Mouse (Mus musculus): ENCODE data around the gene Taar4.

The Taar4 gene

GRCm38 (mm10) chr10:23960444-23960915 lies at the start of gene Taar4:
Gene Taar4 (plus strand): TSS chr10:23960494.
- no peak for DNase-seq (ENCODE audit: low read depth)

- DNase-seq (ENCODE audit: low read depth), result no peak
These were observed 40.2 kb upstream of the Taar4 start, which contains the start of gene Taar1 for GRCm38 (mm10) chr10:23920056-23920455. Gene Taar1 (plus strand): TSS chr10:23920356.

GRCm38 (mm10) chr10:23922468-23922867 lies 37.8 kb upstream of the Taar4 start:
- DNase-seq (ENCODE audit: low read depth), result no peak

DNA sequence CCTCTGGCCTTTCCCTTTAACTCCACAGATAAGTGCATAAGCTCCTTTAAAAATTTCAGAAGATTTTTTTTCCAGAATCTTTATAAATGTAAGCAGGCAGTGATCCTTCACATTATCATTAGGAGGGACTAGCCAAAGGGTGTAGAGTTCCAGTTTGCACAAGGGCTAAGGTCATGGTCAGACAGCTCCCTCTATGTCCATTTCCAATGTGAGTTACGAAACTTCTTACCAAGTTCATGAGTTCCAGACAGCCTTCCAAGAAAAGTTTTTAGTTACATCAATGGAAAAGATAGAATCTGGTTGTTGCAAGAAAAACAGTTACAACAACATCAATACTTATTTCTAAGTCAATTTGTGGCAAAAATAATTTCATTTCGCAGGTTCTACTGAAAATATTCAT lies 36.4 kb upstream of the Taar4 start:
- DNase-seq (ENCODE audit: low read depth), result no peak

DNA sequence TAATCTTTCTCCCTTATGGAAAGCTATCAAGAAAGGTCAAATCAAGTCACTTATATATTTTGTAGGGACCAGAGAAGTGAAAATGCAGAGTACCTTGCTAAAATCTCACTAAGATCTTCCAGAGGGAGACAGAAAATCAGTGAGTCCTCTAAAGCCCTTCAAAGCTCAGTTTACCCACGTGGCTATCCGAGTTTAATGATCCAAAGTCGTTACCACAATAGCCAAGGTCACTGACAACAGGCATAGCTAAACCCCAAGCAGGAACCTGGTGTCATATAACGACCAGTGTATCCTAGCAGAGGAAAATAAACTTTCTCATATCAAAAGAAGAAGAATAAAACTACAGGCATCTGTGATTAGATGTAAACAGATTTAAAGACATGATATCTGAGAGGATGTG lies 22.7 kb upstream of the Taar4 start:
- DNase-seq (ENCODE audit: low read depth), result no peak

DNA sequence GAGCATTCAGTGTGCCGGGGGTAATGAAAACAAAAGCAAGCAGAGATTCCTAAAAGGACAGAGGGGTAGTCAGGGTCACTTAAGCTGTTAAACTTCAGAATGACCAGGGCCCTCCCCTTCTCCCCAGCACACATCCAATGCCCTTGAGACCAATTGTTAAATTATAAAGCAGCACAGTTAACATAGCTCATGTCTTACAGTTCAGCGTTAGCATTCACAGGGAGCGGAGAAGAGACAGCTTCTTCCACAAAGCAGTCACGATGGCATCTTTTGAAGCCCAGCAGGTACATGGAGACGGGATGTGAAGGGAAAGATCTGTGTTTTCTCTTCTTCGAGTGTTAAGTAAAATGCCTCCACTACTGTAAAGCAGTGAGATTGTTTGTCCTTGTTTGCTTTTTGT lies 22.0 kb upstream of the Taar4 start, which contains the start of gene Taar2:
Gene Taar2 (plus strand): TSS at position 261 of the 400 bp plus-strand sequence.
- no peak for DNase-seq (ENCODE audit: low read depth)

DNA sequence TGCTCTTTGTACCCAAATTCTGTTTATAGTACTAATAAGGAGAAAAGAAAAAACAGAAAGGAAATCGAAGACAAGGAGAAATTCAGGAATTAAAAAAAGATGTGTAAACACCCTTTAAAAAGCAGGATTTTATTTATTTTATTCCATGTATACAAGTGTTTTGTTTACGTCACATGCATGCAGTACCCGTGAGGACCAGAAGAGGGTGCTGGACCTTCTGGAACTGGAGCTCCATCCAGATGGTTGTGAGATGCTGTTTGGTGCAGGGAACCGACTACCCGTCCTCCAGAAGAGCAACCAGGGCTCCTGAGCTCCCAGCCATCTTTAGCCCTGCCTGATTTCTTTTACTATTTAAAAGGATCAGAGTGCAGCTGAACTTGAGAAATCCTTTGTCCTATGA lies 17.8 kb upstream of the Taar4 start:
- no peak for DNase-seq (ENCODE audit: low read depth)

- DNase-seq (ENCODE audit: low read depth), result no peak
These were observed 12.3 kb upstream of the Taar4 start for GRCm38 (mm10) chr10:23948026-23948425.

DNA sequence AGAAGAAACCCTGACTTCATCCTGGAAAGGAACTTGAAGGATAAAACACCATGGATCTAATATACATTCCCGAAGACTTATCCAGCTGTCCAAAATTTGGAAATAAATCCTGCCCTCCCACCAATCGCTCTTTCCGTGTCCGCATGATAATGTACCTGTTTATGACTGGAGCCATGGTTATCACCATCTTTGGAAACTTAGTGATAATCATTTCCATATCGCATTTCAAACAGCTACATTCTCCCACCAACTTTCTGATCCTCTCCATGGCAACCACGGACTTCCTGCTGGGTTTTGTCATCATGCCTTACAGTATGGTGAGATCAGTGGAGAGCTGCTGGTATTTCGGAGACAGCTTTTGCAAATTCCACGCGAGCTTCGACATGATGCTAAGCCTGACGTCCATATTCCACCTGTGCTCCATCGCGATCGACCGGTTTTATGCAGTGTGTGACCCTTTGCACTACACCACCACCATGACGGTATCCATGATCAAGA lies 10.7 kb upstream of the Taar4 start, which contains the start of gene Taar3:
Gene Taar3 (plus strand): TSS at position 51 of the 498 bp plus-strand sequence.
- no peak for DNase-seq (ENCODE audit: low read depth)

DNA sequence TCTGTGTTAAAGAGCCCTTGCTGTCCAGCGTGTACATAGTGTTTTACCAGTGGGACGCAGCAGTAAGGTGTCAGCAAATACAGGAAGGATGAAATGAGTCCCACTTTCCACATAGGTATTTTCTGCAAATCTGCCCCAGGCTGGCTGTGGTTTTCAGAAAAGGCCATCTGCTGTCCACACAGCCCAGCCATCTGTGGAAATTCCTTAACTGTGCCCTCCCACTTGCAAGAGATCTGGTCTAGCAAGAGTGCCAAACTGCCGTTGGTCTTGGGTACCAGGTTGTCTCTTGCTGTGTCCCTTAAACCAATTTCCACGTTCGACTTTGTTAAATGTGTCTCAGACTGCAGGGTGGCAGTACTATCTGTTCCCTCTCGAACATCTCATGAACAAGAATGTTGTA lies 8.6 kb upstream of the Taar4 start:
- DNase-seq (ENCODE audit: low read depth), result no peak

GRCm38 (mm10) chr10:23959071-23959470 lies 1.2 kb upstream of the Taar4 start:
- no peak for DNase-seq (ENCODE audit: low read depth)

DNA sequence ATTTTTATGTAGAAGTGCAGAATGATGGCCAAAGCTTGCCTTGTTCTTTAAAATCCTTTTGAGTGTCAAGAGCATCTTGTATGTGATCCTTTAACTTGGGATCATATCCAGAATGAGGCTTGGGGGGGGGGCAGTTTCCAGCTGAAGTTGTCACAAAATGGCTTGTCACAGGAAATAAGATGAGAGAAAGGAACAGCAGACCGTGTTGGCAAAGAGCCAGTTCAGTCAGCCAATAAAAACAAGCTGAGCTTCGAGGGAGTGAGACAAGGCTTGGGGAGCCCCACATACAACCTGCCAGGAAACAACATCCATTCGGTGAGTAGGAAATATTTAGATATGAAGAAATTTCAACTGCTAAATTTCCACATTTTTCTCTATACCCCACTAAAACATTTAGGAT lies 3.1 kb downstream of the Taar4 start:
- no peak for DNase-seq (ENCODE audit: low read depth)

DNA sequence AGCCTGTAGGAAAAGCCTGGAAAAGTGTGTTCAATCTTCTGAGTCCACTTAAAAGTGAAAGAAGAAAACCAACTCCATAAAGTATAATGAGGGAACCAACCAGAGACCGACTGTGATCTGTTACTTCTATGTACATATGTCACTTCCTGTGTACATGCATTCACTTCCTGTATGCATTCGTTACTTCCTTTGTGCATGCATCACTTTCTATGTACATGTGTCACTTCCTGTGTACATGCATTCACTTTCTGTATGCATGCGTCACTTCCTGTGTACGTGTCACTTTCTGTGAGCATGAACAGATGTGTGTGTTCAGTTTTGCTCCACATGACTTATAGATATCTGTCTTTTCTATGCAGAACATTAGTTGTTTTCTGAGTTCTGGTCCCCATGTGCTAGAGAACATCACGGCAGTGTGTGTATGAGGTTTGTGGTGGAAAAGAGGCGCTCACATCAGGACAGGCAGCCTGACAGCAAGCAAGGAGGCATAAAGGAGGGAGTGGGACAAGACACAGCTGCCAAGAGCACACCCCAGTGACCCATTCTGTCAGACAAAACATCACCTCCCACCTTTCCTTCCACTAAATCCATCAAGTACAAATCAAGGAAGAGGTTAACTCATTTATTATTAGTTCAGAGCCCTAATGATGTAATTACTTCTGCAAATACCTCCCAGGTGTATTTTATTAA lies 4.8 kb downstream of the Taar4 start:
- DNase-seq (ENCODE audit: low read depth), result no peak

GRCm38 (mm10) chr10:23970656-23971165 lies 10.4 kb downstream of the Taar4 start, which contains the start of gene Taar5:
Gene Taar5 (plus strand): TSS chr10:23970706.
- DNase-seq (ENCODE audit: low read depth), result no peak

GRCm38 (mm10) chr10:23971256-23971655 lies 11.0 kb downstream of the Taar4 start:
- no peak for DNase-seq (ENCODE audit: low read depth)

DNA sequence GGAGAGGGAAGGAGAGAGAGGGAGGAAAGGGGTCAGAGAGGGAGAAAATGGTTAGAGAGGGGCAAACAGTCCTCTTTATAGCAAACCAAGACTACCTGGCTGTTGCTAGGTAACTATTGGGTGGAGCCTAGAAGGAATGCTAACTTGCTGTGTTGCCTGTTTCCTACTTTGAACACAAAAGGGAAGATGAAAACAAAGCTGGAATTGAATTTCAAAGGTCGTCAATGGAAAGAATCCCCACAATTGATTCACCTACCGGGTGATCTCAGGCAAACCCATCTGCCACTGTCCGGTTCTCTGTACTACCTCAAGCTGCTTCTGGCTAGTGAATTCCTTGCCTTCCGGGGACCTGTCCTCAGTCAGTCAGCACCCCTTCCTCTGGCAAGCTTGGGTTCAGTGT lies 17.7 kb downstream of the Taar4 start:
- no peak for DNase-seq (ENCODE audit: low read depth)

GRCm38 (mm10) chr10:23978901-23979705 lies 18.8 kb downstream of the Taar4 start:
- DNase-seq (ENCODE audit: low read depth), result peak; percentile 22

DNA sequence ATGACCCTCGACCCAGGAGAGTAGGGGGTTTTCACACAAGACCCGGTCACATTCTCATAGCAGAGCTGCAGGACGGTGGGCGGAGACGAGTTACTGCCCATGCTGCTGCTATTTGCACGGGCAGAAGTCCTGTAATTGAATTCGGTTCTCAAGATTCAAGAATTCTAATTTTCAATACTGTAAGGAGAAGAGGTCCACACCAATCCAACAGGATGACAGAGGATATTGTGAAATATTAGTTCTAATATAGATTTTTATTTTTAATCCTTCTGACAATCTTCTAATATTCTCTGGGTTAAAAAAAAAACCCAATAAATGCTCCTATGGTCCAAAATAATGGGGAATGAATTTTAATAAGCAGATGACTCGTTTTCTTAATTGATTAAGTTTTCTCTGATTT lies 25.3 kb downstream of the Taar4 start, which contains the start of gene Taar6:
Gene Taar6 (minus strand): TSS at position 101 of the 400 bp plus-strand sequence.
- DNase-seq (ENCODE audit: low read depth), result no peak

DNA sequence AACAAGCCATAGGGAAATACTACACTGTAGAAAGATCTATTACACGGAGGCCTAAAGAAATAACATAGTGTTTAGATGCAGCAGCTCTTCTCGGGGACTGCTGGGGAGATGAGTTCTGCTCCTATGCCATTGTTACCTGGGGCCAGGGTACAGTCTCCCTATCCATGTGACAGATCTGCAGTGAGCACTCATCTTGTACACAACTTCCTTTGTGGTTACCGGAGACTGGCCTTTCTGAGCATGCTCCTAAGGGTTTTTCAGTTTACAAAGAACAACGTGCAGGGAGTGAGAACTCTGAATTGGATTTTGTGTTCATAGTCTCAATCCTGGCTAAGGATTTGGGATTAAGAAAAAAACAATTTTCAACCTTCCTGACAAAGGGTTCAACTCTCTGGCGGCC lies 26.1 kb downstream of the Taar4 start:
- no peak for DNase-seq (ENCODE audit: low read depth)

- DNase-seq (ENCODE audit: low read depth), result no peak
These were observed 33.1 kb downstream of the Taar4 start, which contains the start of gene Taar7a for GRCm38 (mm10) chr10:23993381-23993780. Gene Taar7a (minus strand): TSS chr10:23993481.

GRCm38 (mm10) chr10:23999639-24000038 lies 39.3 kb downstream of the Taar4 start, which contains the start of gene Taar7b:
Gene Taar7b (plus strand): TSS chr10:23999939.
- DNase-seq (ENCODE audit: low read depth), result no peak

DNA sequence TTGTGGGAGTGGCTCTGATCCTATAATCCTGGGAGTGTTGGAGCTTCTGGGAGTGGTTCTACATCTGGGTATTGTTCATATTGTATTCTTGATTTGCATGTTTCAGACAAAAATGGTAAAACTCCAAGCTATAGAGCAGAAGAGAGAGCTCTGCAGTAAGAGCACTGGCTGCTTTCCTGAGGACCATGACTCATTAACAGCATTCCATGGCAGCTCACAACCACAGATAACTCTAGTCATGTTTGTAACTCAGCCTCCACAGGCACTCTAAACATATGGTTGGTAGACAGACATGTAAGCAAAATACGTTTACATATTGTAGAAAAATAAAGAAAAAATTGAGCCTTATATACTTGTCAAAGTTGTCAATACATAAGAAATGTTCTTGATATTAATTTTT lies 46.1 kb downstream of the Taar4 start:
- no peak for DNase-seq (ENCODE audit: low read depth)

Data from fibroblast of lung, adult 2 months (primary cell).